Mouse (Mus musculus): ENCODE measurements around the gene Tmem120b.

The Tmem120b gene

GRCm38 (mm10) chr5:123128426-123129169 is 60.4 kb downstream of the Tmem120b start:
- DNase-seq (ENCODE audit: low spot score in 2 of 2): no peak

- no peak for DNase-seq (ENCODE audit: low spot score in 2 of 2)
Measured at GRCm38 (mm10) chr5:123129170-123129757, 61.0 kb downstream of the Tmem120b start.

- no peak for DNase-seq (ENCODE audit: low spot score in 2 of 2)
Measured at GRCm38 (mm10) chr5:123130030-123130813, 62.0 kb downstream of the Tmem120b start.

- DNase-seq (ENCODE audit: low spot score in 2 of 2): no peak
Measured at GRCm38 (mm10) chr5:123130814-123131148, 62.6 kb downstream of the Tmem120b start.

- DNase-seq (ENCODE audit: low spot score in 2 of 2): peak; percentile 78 to 82
Measured at GRCm38 (mm10) chr5:123132308-123133071, 64.3 kb downstream of the Tmem120b start, which contains the start of gene Rhof. Rhof (minus strand) TSS chr5:123132692.

GRCm38 (mm10) chr5:123133083-123133783 is 65.0 kb downstream of the Tmem120b start:
- peak in 1 of 2 experiments; percentile 71 for DNase-seq (ENCODE audit: low spot score in 2 of 2)

- DNase-seq (ENCODE audit: low spot score in 2 of 2): no peak
Measured at GRCm38 (mm10) chr5:123133784-123134143, 65.5 kb downstream of the Tmem120b start.

GRCm38 (mm10) chr5:123134186-123134874 is 66.1 kb downstream of the Tmem120b start:
- DNase-seq (ENCODE audit: low spot score in 2 of 2): no peak

GRCm38 (mm10) chr5:123134875-123135382 is 66.7 kb downstream of the Tmem120b start:
- no peak for DNase-seq (ENCODE audit: low spot score in 2 of 2)

GRCm38 (mm10) chr5:123135471-123136360 is 67.5 kb downstream of the Tmem120b start:
- no peak for DNase-seq (ENCODE audit: low spot score in 2 of 2)

- DNase-seq (ENCODE audit: low spot score in 2 of 2): peak; percentile 84 to 91
Measured at GRCm38 (mm10) chr5:123136361-123137043, 68.3 kb downstream of the Tmem120b start.

- DNase-seq (ENCODE audit: low spot score in 2 of 2): peak in 1 of 2 experiments; percentile 69
Measured at GRCm38 (mm10) chr5:123137044-123137909, 69.1 kb downstream of the Tmem120b start.

GRCm38 (mm10) chr5:123137910-123138229 is 69.7 kb downstream of the Tmem120b start:
- no peak for DNase-seq (ENCODE audit: low spot score in 2 of 2)

GRCm38 (mm10) chr5:123138230-123138911 is 70.2 kb downstream of the Tmem120b start:
- no peak for DNase-seq (ENCODE audit: low spot score in 2 of 2)

- DNase-seq (ENCODE audit: low spot score in 2 of 2): peak; percentile 78 to 80
Measured at GRCm38 (mm10) chr5:123138953-123139721, 70.9 kb downstream of the Tmem120b start.

Measured in right cerebral cortex, postnatal 36 days (tissue).